Comparison of ENCODE assay signal across 13 mouse cellular contexts in the genomic region with DNA sequence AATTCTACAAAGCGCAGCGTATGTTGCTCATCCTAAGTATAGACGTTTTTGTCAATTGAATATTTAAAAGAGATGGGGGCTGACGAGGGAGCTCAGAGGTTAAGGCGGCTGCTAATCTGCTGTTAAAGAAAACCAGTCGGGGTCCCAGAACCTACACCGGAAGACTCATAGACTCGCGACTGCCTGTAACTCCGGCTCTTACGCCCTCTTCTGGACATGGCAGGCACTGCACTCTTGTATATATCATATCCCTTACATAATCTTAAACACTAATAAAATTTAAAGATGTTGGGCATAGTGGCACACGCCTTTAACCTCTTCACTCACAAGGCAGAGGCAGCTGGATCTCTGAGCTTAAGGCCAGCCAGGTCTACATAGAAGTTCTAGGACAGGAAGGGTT. TPM values are rescaled to one million over a fixed set of nuclear protein-coding genes. Genes with fewer than 3 reads are reported as not detected.
DNase-seq lines count a peak whose midpoint lies in the region; TF ChIP-seq lines count a peak whose summit lies in the region.
"Had no signal": no experiment of that assay in that cellular context is flagged by ENCODE, and none has a peak within 500 bp of the region (broad histone marks: within the 10 kb centered on the region; RNA-seq: fewer than 3 reads in every experiment).

No protein-coding gene starts in this region.

- in situ Hi-C loops in CH12.LX (cut with MboI; ENCODE audit: low pct_ligation_motif_present, low pct_unique_long_range_greater_than_20kb, low sequenced_read_pairs) = loop anchor here (5.0 to 10.0 kb wide), 2 partner anchors 52 to 170 kb away; no protein-coding TSS in a partner anchor

- no peak overlapping the region for H3K9ac ChIP-seq in CH12.LX (ENCODE audit: insufficient read depth, low read depth)
- H3K9ac ChIP-seq: intestine, embryonic 15.5 days; neural tube, embryonic 12.5 days; stomach, embryonic 15.5 days had no signal

- no peaks in the 10 kb centered on the region for H3K36me3 ChIP-seq in CH12.LX (replicated peaks in 1 of 2; ENCODE audit: control insufficient read depth in 1 of 2, insufficient read depth in 1 of 2, low read length in 1 of 2)
- H3K36me3 ChIP-seq: intestine, embryonic 15.5 days; neural tube, embryonic 12.5 days; stomach, embryonic 15.5 days had no signal

- no peak overlapping the region for H3K27ac ChIP-seq in layer of hippocampus, adult 2 months
- H3K27ac ChIP-seq in CH12.LX (ENCODE audit: insufficient read depth, low read depth) = no peak overlapping the region
- no peak overlapping the region for H3K27ac ChIP-seq in cortical plate, adult 2 months (ENCODE audit: insufficient read depth, low read length)
- H3K27ac ChIP-seq: intestine, embryonic 15.5 days; neural tube, embryonic 12.5 days; stomach, embryonic 15.5 days had no signal

- no peak for TF ChIP-seq EP300 in CH12.LX (IDR thresholded peaks at IDR 0.05; ENCODE audit: low read length)

- DNase-seq in layer of hippocampus, adult 2 months (ENCODE audit: low spot score in 2 of 2) = no peak
- no peak for DNase-seq in layer of hippocampus, postnatal 10 days (ENCODE audit: low spot score in 2 of 2)
- DNase-seq in 416B (ENCODE audit: low read depth) = peak; percentile 32
- no peak for DNase-seq in CH12.LX (ENCODE audit: extremely low read depth)
- no peak for DNase-seq in cerebellum, postnatal 25 days
- DNase-seq in gastrocnemius, postnatal 25 days = no peak
- no peak for DNase-seq in yolk sac, embryonic 10.5 days (ENCODE audit: low spot score)
- DNase-seq: cerebellum, adult 18-20 months had no signal

- H3K4me2 ChIP-seq in CH12.LX (ENCODE audit: insufficient read depth, low read depth, poor library complexity, severe bottlenecking) = no peak overlapping the region
- H3K4me2 ChIP-seq: intestine, embryonic 15.5 days; neural tube, embryonic 12.5 days; stomach, embryonic 15.5 days had no signal

- TF ChIP-seq CTCF in layer of hippocampus, adult 2 months (conservative IDR thresholded peaks at IDR 0.05) = peak; percentile 55
- peak; percentile 40 to 49; a peak in 3 of 4 replicates for TF ChIP-seq CTCF in CH12.LX (conservative IDR thresholded peaks at IDR 0.05 in 1 of 2, IDR thresholded peaks at IDR 0.05 in 1 of 2; ENCODE audit: low read depth in 2 of 2, low read length in 2 of 2)
- peak; percentile 15; the same call in 1 of the 2 replicates for TF ChIP-seq CTCF in cortical plate, adult 2 months (IDR thresholded peaks at IDR 0.05; ENCODE audit: extremely low read depth, insufficient read depth, low read length)

- peak; percentile 11 for TF ChIP-seq RAD21 in CH12.LX (IDR thresholded peaks at IDR 0.05; ENCODE audit: low read depth, low read length)

- no peak for TF ChIP-seq POLR2A in CH12.LX (IDR thresholded peaks at IDR 0.05; ENCODE audit: low read depth, low read length)
- TF ChIP-seq POLR2A in cortical plate, adult 2 months (IDR thresholded peaks at IDR 0.05; ENCODE audit: extremely low read depth, insufficient read depth, low read length) = no peak

- no peaks in the 10 kb centered on the region for H3K9me3 ChIP-seq in CH12.LX (replicated peaks; ENCODE audit: low read length)
- H3K9me3 ChIP-seq: intestine, embryonic 15.5 days; neural tube, embryonic 12.5 days; stomach, embryonic 15.5 days had no signal

- H3K27me3 ChIP-seq in CH12.LX (replicated peaks) = peaks cover 12% of the 10 kb centered on the region
- H3K27me3 ChIP-seq: neural tube, embryonic 12.5 days; stomach, embryonic 15.5 days had no signal

- peaks cover under 1 to 8% of the 10 kb centered on the region in 2 experiments; a peak in 2 of 4 replicates for H3K4me1 ChIP-seq in CH12.LX (ENCODE audit: control insufficient read depth in 1 of 2, insufficient read depth in 2 of 2)
- no peaks in the 10 kb centered on the region for H3K4me1 ChIP-seq in cortical plate, adult 2 months (ENCODE audit: control insufficient read depth, insufficient read depth, low read length)
- H3K4me1 ChIP-seq: intestine, embryonic 15.5 days; neural tube, embryonic 12.5 days; stomach, embryonic 15.5 days had no signal

- H3K79me2 ChIP-seq in CH12.LX (replicated peaks; ENCODE audit: control insufficient read depth, extremely low read depth, insufficient read depth, poor library complexity, severe bottlenecking) = no peaks in the 10 kb centered on the region

- H3K4me3 ChIP-seq in layer of hippocampus, adult 2 months = no peak overlapping the region
- H3K4me3 ChIP-seq in CH12.LX (replicated peaks in 1 of 3; ENCODE audit: low read depth in 2 of 3, low read length in 2 of 3, poor library complexity in 1 of 3) = no peak overlapping the region
- no peak overlapping the region for H3K4me3 ChIP-seq in cortical plate, adult 2 months (ENCODE audit: insufficient read depth, low read length)
- H3K4me3 ChIP-seq: intestine, embryonic 15.5 days; megakaryocyte, embryonic 14.5 days; neural tube, embryonic 12.5 days; stomach, embryonic 15.5 days had no signal

- dilution Hi-C loops in CH12.LX (cut with MboI; ENCODE audit: extremely low pct_ligation_motif_present, extremely low pct_unique_long_range_greater_than_20kb, low sequenced_read_pairs) = no loop called here

TF ChIP-seq in CH12.LX, 34 proteins besides CTCF, POLR2A, EP300 and RAD21:
- TF ChIP-seq ZC3H11A (IDR thresholded peaks at IDR 0.05; ENCODE audit: low read depth, low read length) (no peak), CHD1 (IDR thresholded peaks at IDR 0.05; ENCODE audit: low read depth, low read length) (no peak), SMC3 (IDR thresholded peaks at IDR 0.05; ENCODE audit: low read depth, low read length) (peak; percentile 40)

RNA-seq across cellular contexts. Expression of a gene that starts 6.3 kb away (rescaled TPM):
- total RNA-seq in layer of hippocampus, adult 2 months (2021) = 10 to 100 TPM; 32.0 TPM
- 10 to 100 TPM; 47.4 to 55.0 TPM for total RNA-seq in layer of hippocampus, postnatal 10 days (2021)
- total RNA-seq in CH12.LX (2012; rRNA removed) (0.34 and 0.38 TPM in 2 replicates), CH12.LX (2014; rRNA removed) (not detected in 2 replicates)
- 0.10 and 0.13 TPM in 2 replicates for polyA plus RNA-seq in CH12.LX (2012; ENCODE audit: insufficient read length, low read depth)
- 18.3 and 19.1 TPM in 2 replicates for polyA plus RNA-seq in cortical plate, adult 2 months (2012; rRNA removed)
- under 1 TPM; 0.08 to 0.13 TPM for total RNA-seq in gastrocnemius, postnatal 25 days (2021)

Comparison
In these comparisons a context has a peak if more than half of its experiments do, and no peak if none do; other contexts are left out.
1. RNA of a gene that starts 6.3 kb away (total RNA-seq): 47.4 to 55.0 TPM in layer of hippocampus, postnatal 10 days and 32.0 TPM in layer of hippocampus, adult 2 months; 0.34 to 0.38 TPM in CH12.LX and 0.08 to 0.13 TPM in gastrocnemius, postnatal 25 days; every median in the first group is over 10 times any median in the second.
2. Peak in every context shown above with its lines, with median percentiles within 50 percentile points of each other: CTCF ChIP-seq.